ENCODE assay signal across 9 mouse cellular contexts in genomic region chr11:106750121-106750751, GRCm38 (mm10). TPM values are rescaled to one million over a fixed set of nuclear protein-coding genes. Genes with fewer than 3 reads are reported as not detected.
DNase-seq lines count a peak whose midpoint lies in the region; ATAC-seq lines count a peak whose summit lies in the region.
"Had no signal": no experiment of that assay in that cellular context is flagged by ENCODE, and none has a peak within 500 bp of the region (broad histone marks: within the 10 kb centered on the region; RNA-seq: fewer than 3 reads in every experiment).

Pecam1 (minus strand) TSS chr11:106750628.

- 76% methylated on average over 13 of the region's 13 CpGs for WGBS in kidney, embryonic 15.5 days
- 80% methylated on average over 13 of the region's 13 CpGs for WGBS in heart, embryonic 11.5 days (ENCODE audit: insufficient replicate concordance)
- 88% methylated on average over 13 of the region's 13 CpGs for WGBS in midbrain, embryonic 14.5 days

- no peak within 1 kb of the TSS for H3K27ac ChIP-seq in kidney, embryonic 15.5 days
- H3K27ac ChIP-seq in brown adipose tissue, adult 24 weeks (replicated peaks; ENCODE audit: low read depth, low read length): peak within 1 kb of the TSS; percentile 80
- no peak within 1 kb of the TSS for H3K27ac ChIP-seq in heart, embryonic 11.5 days (ENCODE audit: low read depth, low read length)
- no peak within 1 kb of the TSS for H3K27ac ChIP-seq in midbrain, embryonic 14.5 days (replicated peaks; ENCODE audit: low read depth, low read length)

- H3K27me3 ChIP-seq in kidney, embryonic 15.5 days: no peaks in the 10 kb centered on the region
- H3K27me3 ChIP-seq in heart, embryonic 11.5 days (ENCODE audit: control insufficient read depth, insufficient read depth, low read length): no peaks in the 10 kb centered on the region
- no peaks in the 10 kb centered on the region for H3K27me3 ChIP-seq in midbrain, embryonic 14.5 days (ENCODE audit: control insufficient read depth, insufficient read depth, low read length)

- H3K9me3 ChIP-seq in kidney, embryonic 15.5 days (replicated peaks): no peaks in the 10 kb centered on the region
- 0 out of 2 replicates have a peak, but pooled peaks cover 2% of the 10 kb centered on the region for H3K9me3 ChIP-seq in heart, embryonic 11.5 days (replicated peaks; ENCODE audit: control insufficient read depth, low read length)
- 0 out of 2 replicates have a peak, but pooled peaks cover 4% of the 10 kb centered on the region for H3K9me3 ChIP-seq in midbrain, embryonic 14.5 days (ENCODE audit: control insufficient read depth, low read length)
- H3K9me3 ChIP-seq: G1E had no signal

- H3K4me1 ChIP-seq in kidney, embryonic 15.5 days: no peaks in the 10 kb centered on the region
- H3K4me1 ChIP-seq in brown adipose tissue, adult 24 weeks (ENCODE audit: control insufficient read depth, insufficient read depth, insufficient read length, low read length): no peaks in the 10 kb centered on the region
- peaks cover 4% of the 10 kb centered on the region; the same call in 1 of the 2 replicates for H3K4me1 ChIP-seq in heart, embryonic 11.5 days (ENCODE audit: control insufficient read depth, insufficient read depth, low read length)
- H3K4me1 ChIP-seq in midbrain, embryonic 14.5 days (ENCODE audit: control insufficient read depth, insufficient read depth, low read length): no peaks in the 10 kb centered on the region

- H3K4me3 ChIP-seq in kidney, embryonic 15.5 days (replicated peaks): no peak within 1 kb of the TSS
- H3K4me3 ChIP-seq in brown adipose tissue, adult 24 weeks (ENCODE audit: insufficient read depth, low read depth, low read length): peak within 1 kb of the TSS; percentile 42
- H3K4me3 ChIP-seq in heart, embryonic 11.5 days (ENCODE audit: low read depth, low read length): no peak within 1 kb of the TSS
- H3K4me3 ChIP-seq in midbrain, embryonic 14.5 days (replicated peaks; ENCODE audit: low read depth, low read length): no peak within 1 kb of the TSS

- H3K4me2 ChIP-seq in kidney, embryonic 15.5 days: no peak within 1 kb of the TSS
- no peak within 1 kb of the TSS for H3K4me2 ChIP-seq in heart, embryonic 11.5 days
- no peak within 1 kb of the TSS for H3K4me2 ChIP-seq in midbrain, embryonic 14.5 days (ENCODE audit: low read length)

- H3K9ac ChIP-seq in kidney, embryonic 15.5 days: no peak within 1 kb of the TSS
- no peak within 1 kb of the TSS for H3K9ac ChIP-seq in heart, embryonic 11.5 days (ENCODE audit: low read depth, low read length)
- H3K9ac ChIP-seq in midbrain, embryonic 14.5 days (replicated peaks; ENCODE audit: low read length): no peak within 1 kb of the TSS

- no peaks in the 10 kb centered on the region for H3K36me3 ChIP-seq in kidney, embryonic 15.5 days
- no peaks in the 10 kb centered on the region for H3K36me3 ChIP-seq in heart, embryonic 11.5 days (ENCODE audit: control insufficient read depth, insufficient read depth, low read length)
- no peaks in the 10 kb centered on the region for H3K36me3 ChIP-seq in midbrain, embryonic 14.5 days (ENCODE audit: control insufficient read depth, insufficient read depth, low read length)
- H3K36me3 ChIP-seq: G1E had no signal

- ATAC-seq in kidney, embryonic 15.5 days (replicated peaks; ENCODE audit: low FRiP score): no peak
- no peak for ATAC-seq in heart, embryonic 11.5 days (replicated peaks; ENCODE audit: insufficient number of reproducible peaks, low FRiP score, low TSS enrichment)
- no peak for ATAC-seq in midbrain, embryonic 14.5 days (ENCODE audit: low FRiP score, low TSS enrichment)

- DNase-seq in kidney, adult 8-10 months: no peak
- DNase-seq in layer of hippocampus, postnatal 36 days: no peak
- no peak for DNase-seq in midbrain, embryonic 14.5 days
- DNase-seq in MN1 (ENCODE audit: low spot score) (no peak), adipocyte (ENCODE audit: low spot score) (no peak)

RNA-seq across cellular contexts. Expression of gene Pecam1, which starts in this region (rescaled TPM):
- 59.3 and 66.5 TPM in 2 replicates for polyA plus RNA-seq in kidney, embryonic 15.5 days (2015; fragmentation: Nextera tagmentation; extraction: Ambion mirVana)
- 31.7 and 54.7 TPM in 2 replicates for polyA plus RNA-seq in brown adipose tissue, adult 24 weeks (2012; ENCODE audit: insufficient read depth, insufficient read length, missing spikeins)
- polyA plus RNA-seq in heart, embryonic 11.5 days (2014; fragmentation: Nextera tagmentation; extraction: Ambion mirVana): 52.0 and 61.8 TPM in 2 replicates
- total RNA-seq in layer of hippocampus, postnatal 36 days (2021): 10 to 100 TPM; 15.5 to 18.0 TPM
- 9.7 and 14.8 TPM in 2 replicates for polyA plus RNA-seq in midbrain, embryonic 14.5 days (2014; fragmentation: Nextera tagmentation; extraction: Ambion mirVana)
- polyA plus RNA-seq: G1E had no signal
